Mouse (Mus musculus) testis, adult 10 weeks (tissue): Measurements from ENCODE around the gene Olfr460. TPM values are rescaled to one million over a fixed set of nuclear protein-coding genes. Genes with fewer than 3 reads are reported as not detected.

Source experiments
- polyA plus RNA-seq: library from polyadenylated mRNA; stranded (reverse); fragments of 350-450 nt; fragmentation: Illumina TruSeq; extraction: RNeasy Lipid Tissue Mini Kit (QIAGEN cat#74804); gene quantifications from one replicate; pipeline ENCODE4 v1.2.3, GENCODE M21; 2014; ENCODE audit warnings: low read depth, low replicate concordance

Gene Olfr460
- polyA plus RNA-seq: not detected

DNA sequence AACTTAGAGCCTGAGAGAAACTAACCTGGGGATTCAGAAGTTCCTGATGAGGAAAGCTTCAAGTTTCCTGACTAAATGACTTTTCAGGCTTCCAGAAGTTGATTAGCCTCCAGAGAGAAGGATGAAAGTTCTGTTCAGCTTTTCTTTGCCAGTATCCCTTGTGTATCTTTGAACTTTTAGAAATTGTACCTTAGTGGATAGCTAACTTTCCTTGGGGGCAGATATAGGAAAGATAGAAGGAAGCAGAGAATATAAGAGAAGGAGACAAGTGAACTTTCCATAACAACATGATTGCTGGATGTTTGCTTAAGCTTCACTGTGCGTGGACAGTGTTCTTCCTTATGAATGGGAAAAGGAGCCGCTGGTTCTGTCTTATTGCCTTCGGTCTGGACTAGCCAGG lies at the start of gene Olfr460:
Gene Olfr460, plus strand, starts transcription at position 301 of the 400 bp plus-strand sequence.

DNA sequence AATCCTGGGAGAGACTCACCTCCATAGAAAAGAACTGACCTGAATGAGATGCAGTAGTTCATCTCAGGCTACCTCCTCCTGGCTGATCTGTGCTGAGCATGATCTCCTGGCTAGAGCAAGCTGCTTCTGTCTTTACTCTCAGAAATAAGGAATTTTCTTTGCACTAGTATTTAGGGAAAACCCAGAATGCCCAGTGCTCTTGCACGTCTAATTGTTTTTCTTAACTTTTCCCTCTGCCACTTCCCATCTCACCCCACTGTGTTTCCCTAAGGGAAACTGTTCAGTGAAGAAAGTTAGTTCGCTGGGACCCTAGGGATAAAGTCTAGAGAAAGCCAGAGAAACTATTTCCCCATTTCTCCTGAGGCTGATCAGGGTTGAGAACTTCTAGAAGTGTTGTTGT lies 14.3 kb upstream of the Olfr460 start, which contains the start of gene Olfr461:
Gene Olfr461, minus strand, starts transcription at position 101 of the 400 bp plus-strand sequence.

DNA sequence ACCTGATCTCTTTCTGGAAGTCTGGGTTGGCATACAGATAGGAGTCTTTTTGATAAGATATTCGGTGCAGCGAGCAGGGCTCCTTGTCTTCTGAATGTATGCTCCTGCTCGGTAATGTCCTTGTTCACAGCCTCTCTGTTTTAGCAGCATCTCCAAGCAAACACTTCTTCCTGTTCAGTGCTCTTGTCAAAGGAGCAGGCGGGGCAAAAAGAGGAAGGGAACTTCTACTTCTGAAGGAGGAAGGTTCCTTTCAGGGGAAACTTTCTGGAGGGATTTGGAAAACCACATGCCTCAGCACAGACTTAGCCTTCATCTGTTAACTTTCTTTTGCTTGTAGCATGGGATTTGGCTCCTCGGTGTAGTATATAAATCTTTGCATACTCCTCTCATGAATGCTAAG lies 16.4 kb downstream of the Olfr460 start, which contains the start of gene Clec5a:
Gene Clec5a, minus strand, starts transcription at position 177 of the 400 bp plus-strand sequence.

DNA sequence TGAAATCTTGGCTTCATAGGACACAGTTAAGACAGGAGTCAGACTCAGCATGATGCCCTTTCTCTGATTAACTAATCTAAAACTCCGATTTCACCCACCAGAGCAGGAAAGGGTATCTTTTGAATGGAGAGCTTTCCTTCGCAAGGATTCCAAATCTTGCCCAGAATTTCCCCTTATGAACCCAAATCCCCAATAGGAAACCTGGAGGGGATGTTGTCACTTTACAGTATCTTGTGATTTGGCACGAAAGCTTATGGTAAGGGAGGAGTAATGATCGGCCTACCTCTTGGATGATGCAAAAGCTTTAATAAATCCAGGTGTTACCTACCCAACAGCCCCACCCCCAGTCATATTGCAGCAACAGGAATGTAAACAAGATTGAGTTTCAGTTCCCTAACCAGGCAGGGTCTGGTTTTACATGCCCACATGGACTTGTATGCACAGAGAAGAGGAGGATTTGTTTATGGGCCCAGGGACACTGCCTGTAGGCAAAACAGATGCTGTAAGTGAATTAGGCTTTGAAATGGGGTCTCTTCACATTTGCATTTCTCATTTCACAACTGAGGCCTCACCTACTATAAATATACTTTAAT lies 44.1 kb downstream of the Olfr460 start, which contains the start of gene Tas2r138:
Gene Tas2r138, minus strand, starts transcription at position 51 of the 593 bp plus-strand sequence.

Other genes with a start within 250 kb of the Olfr460 start
- 13.1 TPM for gene Agk, start 244.3 kb upstream of the Olfr460 start, polyA plus RNA-seq
- gene E330009J07Rik, start 133.4 kb upstream of the Olfr460 start, polyA plus RNA-seq: 3.4 TPM
- gene Wee2, start 130.4 kb upstream of the Olfr460 start, polyA plus RNA-seq: 0.07 TPM
- 33.7 TPM for gene Ssbp1, start 98.1 kb upstream of the Olfr460 start, polyA plus RNA-seq
- gene Tas2r137, start 78.3 kb upstream of the Olfr460 start, polyA plus RNA-seq: not detected
- gene Tas2r108, start 76.0 kb upstream of the Olfr460 start, polyA plus RNA-seq: not detected
- gene Prss37, start 50.0 kb upstream of the Olfr460 start, polyA plus RNA-seq: 461 TPM
- not detected for gene Olfr461, start 14.4 kb upstream of the Olfr460 start, polyA plus RNA-seq
- 1.2 TPM for gene Clec5a, start 16.3 kb downstream of the Olfr460 start, polyA plus RNA-seq
- gene Tas2r138, start 43.8 kb downstream of the Olfr460 start, polyA plus RNA-seq: not detected
- gene Mgam, start 59.3 kb downstream of the Olfr460 start, polyA plus RNA-seq: 3.7 TPM